Mouse (Mus musculus) heart, adult 10 weeks (tissue): ENCODE measurements around the gene Scamp1. TPM values are rescaled to one million over a fixed set of nuclear protein-coding genes. Genes with fewer than 3 reads are reported as not detected.

Experiments used
- polyA plus RNA-seq: library from polyadenylated mRNA; stranded (reverse); fragments of 350-450 nt; fragmentation: Illumina TruSeq; extraction: RNeasy Lipid Tissue Mini Kit (QIAGEN cat#74804); gene quantifications from one replicate; pipeline ENCODE4 v1.2.3, GENCODE M21; 2014; ENCODE audit warnings: low read depth, low replicate concordance

Gene Scamp1
- polyA plus RNA-seq, result 21.5 TPM

DNA sequence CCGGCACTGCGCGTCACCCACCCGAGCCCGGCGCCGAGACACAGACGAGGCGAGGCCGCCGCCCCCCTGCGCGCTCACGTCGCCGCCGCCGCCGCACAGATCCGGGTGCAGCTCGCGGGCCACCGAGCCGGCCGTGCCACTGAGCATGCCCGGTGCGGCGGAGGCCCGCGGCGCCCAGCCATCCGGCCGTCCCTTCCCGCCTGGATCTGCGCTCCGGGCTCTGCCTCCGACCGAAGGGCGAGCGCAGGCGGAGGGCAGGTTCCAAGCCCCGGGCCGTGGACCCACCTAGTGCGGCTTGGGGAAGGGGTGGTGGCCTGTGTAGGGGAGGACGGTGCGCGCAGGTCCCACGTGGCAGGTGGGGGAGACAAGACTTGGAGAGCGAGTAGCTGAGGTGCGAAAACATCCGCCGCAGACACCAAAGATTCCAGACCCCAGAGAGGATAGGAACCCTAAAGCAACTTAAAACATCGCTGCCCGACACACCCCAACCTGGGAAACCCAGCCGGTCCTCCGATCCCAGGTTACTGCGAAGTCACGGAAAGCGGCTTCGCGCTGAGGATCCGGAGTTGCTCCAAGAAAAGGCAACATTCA, at the start of gene Scamp1:
Scamp1 (minus strand) TSS at position 577 of the 591 bp plus-strand sequence.

Other genes with a start within 250 kb of the Scamp1 start
- 4.4 TPM for gene Lhfpl2, start 228.1 kb downstream of the Scamp1 start, polyA plus RNA-seq
- gene Ap3b1, start 73.1 kb upstream of the Scamp1 start, polyA plus RNA-seq, result 30.1 TPM